Mouse (Mus musculus) kidney, adult 18-20 months (tissue): ENCODE measurements around the gene Olfml2a.

Experiments
- DNase-seq: peaks from one replicate; pipeline ENCODE4 v3.0.0; 2021

Gene Olfml2a

DNA sequence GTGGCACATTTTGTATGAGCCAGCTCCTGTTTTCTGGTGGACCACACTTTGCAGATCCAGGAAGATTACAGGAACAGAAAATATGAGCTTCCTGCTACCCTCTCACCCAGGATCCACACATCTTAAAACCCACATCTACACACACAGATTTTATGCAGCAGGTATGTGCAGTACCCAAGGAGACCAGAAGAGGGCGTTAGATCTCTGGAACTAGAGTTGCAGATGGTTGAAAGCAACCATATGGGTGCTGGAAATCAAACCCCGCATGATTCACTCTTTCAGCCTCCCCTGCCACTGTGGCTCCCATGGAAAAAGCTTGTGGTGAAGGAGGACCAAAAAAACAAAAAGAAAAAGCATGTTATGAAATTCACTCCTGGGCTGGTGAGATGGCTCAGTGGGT is 7.3 kb downstream of the Olfml2a start:
- no peak for DNase-seq

DNA sequence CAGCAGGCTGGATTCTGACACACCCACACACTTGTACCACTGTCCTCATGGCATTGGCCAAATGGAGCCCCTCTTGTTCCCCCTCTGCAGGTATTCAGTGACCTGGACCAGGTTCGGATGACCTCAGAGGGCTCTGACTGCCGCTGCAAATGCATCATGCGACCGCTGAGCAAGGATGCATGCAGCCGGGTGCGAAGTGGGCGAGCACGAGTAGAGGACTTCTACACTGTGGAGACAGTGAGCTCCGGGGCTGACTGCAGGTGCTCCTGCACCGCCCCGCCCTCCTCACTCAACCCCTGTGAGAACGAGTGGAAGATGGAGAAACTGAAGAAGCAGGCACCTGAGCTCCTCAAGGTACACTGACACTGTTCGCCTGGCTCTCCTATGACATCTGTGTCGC is 9.6 kb downstream of the Olfml2a start:
- no peak for DNase-seq

DNA sequence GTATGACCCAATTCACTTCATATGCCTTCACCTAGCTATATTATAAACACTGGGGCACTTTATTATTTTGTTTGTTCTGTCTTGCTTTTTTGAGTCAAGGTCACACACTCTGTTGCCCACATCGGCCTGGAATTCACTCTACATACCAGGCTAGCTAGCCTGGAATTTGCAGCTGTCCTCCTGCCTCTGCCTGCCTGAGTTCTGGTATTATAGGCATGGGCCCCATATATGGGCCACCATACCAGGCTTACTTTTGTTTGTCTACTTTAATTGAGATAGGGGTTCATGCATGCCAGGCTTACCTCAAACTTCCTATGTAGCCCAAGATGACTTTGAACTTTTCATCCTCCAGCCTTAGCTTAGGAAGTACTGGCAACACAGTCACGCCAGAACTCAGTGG is 10.1 kb downstream of the Olfml2a start:
- no peak for DNase-seq

DNA sequence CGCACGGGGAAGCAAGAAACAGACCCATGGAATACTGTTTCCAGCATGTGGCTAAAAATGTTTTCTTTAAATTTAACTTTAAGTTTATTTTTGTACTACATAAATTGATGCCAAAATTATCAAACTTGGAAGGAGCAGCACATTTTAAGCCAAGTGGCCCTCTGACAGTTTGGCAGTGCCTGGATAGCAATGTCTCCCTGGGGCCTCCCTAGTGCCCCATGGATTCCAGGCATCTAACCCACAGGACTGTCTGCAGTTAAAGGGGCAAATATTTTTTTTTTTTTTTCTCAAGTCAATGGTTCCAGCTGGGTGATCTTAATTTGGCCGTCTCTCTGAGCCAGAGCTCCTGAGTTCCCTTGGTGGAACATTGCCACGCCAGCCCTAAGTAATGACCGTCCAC is 11.4 kb downstream of the Olfml2a start:
- DNase-seq = no peak

DNA sequence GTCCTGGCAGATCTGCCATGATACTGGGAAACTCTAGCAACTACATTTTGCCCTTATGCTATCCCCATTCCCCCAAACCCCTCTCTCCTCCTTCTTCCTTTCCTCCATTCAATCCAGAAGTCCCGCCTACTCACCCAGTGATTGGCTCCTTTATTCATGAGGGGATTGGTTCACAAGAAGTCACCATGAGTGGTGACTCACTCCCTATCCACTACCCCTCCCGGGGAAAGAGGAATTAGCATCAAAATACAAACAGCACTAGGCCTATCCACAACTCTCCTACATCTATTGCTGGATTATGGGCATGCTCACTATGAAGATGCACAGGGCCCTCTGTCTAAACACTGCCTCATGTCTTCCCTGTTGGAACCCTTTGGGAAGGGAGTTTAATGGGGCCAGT is 12.2 kb downstream of the Olfml2a start:
- DNase-seq = no peak

DNA sequence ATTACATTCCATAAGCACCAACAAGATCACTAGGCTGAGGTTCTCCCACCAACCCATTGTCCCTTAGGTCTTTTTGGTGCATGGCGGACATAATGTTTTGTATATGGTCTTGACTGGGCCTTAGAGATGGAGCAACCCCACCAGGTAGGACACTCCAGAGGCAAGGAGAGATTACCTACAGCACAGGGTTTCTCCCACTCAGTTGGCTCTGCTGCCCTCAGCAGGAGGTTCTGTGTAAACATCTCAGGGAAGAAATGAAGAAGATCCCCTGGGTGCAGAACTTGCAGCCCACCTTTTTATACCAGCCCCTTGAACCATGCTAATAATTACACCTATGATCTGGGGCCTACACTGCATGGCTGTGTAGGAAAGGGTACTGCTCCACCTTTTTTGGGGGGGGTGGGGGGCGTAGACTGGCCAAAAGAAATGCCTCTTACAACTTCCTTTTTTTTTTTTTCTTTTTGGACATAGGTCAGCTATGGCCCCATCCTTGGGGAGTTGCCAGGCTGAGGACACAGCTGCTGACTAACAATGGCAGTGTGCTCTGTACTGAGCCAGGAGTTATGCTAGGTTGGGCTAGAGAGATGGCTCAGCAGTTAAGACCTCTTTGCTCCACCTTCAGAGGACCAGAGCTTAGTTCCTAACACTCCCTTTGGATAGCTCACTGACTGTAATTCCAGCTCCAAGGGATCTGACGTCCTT is 12.8 kb downstream of the Olfml2a start:
- DNase-seq = no peak

DNA sequence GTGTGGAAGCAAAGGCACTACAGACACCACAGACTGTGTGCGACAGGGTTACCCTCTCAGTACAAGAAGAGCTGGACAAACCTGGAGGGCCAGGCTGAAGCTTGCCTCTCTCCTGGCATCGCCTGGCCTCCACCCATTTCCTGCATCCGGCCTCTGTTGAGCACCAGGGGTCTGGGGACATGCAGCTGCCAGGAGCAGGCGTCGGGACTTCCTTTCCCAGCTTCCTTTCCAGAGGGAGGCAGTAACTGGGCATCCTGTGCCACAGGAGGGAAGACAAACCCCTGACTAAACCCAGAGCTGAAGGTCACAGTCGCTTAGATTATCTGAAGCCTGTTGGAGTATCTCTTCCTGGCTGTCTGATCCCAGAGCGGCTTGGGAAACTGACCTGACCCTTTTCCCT is 15.8 kb downstream of the Olfml2a start:
- DNase-seq = peak; percentile 15

DNA sequence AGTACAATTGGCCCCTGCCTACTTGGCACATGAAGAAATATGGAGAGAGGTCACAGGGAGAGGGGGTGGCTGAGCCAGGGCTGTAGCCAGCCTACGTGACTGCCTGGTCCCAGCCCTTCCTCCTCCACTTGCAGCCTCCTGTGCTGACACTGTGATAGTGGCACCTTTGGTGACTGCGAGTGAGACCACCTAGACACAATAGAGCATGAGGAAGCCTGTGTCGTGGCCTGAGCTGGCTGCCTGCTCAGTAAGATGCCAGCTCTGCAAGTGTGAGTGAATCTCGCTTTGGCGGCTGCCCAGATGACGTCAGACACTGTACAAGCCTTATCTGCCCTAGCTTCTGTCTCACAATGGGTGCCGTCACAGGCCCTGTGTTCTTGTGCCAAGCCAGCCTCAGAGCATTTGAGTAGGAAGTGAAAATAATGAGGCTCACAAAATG is 18.5 kb downstream of the Olfml2a start:
- peak; percentile 66 for DNase-seq

DNA sequence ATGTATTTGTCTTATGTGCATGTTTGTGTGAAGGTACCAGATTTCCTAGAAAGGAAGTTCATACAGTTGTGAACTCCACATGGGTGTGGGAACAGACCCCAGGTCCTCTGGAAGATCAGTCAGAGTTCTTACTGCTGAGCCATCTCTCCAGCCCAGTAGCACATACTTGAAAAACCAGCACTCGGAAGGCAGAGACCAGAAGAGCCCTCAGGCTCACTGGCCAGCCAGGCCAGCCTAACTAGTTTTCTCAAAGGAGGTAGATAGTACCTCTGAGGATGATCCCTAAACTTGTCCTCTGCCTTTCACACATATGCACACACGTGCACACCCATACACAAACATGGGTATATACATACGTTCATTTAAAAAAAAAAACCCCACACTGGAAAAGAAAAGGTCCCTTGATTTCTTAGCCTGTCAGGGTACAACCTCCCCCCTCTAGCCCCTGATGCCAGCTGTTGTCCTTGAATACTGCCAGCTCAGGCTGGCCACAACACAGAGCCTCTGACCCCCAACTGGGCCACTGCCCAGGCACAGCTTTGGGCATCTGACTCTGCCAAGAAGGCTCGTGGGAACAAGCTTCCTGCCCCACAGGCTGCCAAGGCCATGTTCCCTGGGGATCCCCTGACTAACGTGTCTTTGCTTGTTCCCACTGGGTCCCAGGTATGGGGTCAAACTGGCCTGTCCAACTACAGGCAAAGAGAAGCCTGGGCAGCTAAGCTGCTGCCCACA is 21.5 kb downstream of the Olfml2a start:
- DNase-seq = no peak

DNA sequence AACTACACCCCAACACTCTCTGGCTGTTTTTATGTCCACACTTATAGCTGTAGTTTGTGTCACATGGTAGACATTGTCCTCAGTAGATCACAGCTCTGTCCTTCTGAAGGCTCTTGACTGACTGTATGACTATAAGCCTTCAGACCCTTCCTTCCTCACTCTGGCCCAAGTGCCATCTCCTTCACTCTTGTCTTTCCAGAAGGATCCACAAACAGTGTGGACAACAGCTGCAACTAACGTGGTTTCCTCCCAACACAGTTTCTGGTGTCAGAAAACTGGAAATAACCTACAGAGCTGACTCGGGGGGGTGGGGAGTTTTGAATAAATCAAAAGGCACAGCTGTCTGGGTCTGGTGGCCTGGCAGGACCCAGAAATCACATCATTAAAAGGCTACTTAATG is 24.3 kb downstream of the Olfml2a start:
- no peak for DNase-seq

DNA sequence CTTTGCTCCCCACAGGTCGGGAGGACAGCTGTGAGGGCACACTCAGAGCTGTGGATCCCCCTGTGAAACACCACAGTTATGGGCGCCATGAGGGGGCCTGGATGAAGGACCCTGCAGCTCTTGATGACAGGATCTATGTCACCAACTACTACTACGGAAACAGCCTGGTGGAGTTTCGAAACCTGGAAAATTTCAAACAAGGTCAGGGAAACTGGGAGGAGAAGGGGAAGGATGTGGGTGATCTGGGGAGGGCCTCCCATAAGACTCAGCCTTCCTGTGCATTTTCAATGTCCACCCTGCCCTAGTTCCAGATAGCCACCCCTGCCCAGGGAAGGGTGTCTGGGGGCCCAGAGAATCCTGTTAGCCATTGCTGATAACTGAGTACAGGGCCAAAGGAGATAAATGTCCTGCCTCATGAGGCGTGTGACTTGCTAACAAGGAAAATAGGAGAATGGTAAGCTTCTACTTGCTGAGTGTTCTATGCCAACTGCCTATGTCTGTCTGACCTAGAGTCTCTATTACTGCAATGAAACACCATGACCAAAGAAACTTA is 26.0 kb downstream of the Olfml2a start:
- no peak for DNase-seq

DNA sequence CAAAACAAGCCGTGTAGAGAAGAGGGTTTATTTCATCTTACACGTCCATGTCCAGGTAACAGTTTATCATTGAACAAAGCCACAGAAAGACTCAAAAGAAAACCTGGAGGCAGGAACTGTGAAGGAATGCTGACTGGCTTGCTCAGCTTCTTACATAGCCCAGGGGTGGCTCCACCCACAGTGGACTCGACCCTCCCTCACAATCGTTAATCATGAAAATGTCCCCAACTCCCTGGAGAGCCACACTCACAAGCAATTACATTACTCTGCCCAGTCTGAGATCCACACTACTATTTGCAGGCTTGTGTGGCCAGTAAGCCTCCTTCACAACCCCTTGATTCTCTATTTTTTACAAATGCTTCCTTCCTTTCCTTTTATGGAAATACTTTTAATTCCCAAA is 32.4 kb downstream of the Olfml2a start:
- no peak for DNase-seq

DNA sequence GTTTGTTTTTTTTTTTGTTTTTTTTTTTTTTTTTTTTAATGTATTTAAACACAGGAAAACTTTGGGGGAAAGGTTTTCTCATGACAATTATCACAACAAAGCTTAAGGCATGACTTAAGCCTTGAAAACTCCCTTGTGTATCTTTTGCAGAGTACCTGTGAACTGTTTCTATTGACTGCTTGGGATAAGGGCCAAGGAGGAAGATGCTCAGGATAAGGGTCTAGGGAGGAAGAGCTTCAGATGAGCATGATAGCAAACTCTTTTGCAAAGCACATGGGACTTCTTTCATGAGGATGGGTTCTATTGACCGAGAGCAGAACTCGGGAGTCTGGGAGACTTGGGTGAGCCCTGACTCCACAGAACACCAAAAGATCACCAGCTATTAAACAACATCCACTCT is 37.9 kb downstream of the Olfml2a start:
- DNase-seq = no peak

DNA sequence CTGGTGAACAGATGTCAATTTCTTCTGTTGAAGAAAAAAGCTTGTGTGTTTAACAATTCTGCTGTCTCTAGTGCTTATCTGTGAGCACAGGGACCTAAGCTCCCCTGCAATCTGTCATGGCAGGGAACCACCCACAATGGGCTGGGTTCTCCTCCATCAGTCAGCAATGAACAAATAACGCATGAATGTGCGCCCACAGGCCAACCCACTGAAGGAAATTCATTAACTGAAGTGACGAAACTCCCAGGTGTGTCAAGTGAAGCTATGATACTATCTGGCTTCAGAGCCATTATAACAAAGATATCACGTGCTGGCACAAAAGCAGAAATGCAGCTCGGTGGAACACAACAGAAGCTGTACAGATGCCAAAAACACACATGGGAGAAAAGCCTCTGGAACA is 38.3 kb downstream of the Olfml2a start:
- no peak for DNase-seq

DNA sequence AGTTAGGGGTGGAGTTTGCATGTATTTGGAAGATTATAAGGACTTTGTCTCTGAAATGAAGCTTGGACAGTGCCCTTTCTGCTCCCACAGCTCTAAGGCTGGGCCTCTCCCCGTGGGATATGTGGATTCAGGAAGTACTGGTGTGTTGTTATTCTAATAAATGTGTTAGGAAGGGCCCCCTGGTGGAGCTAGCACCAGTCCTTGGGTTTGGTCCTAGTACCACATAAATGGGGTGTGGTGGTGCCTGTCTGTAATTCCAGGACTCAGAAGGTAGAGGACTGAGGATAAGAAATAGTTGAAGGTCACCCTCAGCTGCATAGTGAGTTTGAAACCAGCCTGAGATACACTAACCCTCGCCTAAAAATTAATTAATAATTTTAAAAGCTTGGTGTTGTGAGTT is 41.4 kb downstream of the Olfml2a start:
- no peak for DNase-seq

DNA sequence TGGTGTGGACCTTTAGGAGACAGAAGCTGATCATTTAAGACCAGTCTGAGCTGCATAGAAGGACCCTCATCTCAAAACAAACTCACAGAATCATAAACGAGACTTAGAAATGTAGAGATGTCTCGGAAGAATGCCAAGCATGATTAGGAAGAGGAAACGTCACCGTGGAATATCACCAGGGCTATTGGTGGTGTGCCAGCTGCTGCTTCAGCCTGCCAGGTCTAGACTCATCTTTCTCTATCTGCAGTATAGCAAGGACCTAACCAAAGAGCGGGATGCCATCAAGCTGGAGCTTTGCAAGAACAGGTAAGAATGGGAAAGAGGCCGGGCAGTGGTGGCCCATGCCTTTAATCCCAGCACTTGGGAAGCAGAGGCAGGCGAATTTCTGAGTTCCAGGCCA is 41.9 kb downstream of the Olfml2a start:
- DNase-seq = no peak

DNA sequence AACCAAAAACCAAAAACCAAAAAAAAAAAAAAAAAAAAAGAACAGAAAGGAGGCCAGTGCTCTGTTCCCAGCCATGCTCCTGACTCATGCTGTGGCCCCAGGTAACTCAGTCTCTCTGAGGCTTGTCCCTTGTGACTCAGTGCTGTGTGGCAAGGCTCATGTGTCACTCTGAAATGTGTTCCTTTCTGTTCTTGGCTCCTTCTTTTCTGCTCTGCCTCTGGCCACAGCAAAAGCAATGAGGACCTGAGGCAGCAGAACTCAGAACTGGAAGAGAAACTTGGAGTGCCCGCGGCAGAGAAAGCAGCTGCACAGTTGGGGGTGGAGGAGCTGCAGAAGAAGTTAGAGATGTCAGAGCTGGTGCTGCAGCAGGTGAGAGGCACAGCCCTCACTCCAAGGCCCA is 42.4 kb downstream of the Olfml2a start:
- no peak for DNase-seq

DNA sequence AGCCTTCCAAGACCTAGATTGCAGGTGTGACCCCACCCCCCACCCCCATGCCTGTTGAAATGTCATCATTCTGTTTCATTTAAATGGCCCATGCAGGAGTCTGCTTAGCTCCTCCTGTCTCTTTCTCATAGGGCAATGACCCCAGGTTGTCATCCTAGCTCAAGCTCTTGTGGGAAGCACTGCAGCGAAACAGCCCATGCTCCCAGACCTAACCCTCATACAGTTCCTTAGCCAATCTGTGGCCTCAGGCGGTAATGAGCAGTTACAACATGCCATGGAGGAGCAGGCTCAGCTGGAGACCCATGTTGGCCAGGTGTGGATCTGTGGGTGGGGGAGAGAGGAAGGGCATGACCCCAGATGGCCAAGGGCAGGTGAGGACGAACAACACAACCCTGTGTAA is 43.4 kb downstream of the Olfml2a start:
- DNase-seq = no peak

DNA sequence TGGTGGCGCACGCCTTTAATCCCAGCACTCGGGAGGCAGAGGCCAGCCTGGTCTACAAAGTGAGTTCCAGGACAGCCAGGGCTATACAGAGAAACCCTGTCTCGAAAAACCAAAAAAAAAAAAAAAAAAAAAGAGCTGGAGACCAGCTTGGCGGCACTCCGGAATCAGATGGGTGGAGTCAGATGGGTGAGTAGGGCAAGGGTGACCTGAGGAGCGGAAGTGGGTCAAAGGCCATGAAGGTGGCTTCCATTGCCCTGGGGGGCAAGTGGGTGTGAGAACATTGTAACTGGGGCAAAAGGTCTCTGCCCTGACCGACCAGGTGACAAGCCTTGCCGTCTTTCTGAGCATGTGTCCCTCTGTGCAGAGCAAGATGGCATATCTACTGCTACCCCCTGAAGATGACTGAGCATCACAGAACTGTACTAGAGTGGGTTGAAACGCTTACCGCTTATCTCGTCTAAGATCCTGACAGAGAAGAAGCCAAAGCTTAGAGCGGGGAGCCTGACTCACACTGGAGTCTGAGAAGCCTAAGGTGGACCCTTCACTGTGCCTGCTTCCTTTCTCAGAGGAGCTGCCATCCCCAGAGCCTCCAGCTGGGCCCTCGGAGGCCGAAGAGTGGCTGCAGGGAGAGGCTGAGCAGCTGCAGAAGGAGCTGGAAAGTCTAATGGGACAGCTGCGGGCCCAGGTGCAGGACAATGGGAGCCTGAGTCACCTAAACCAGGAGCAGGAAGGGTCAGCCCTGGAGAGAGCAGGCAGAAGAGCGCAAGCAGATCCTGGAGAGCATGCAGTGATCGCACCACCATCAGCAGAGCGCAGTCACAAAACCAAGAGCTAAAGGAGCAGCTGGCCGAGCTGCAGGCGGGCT is 44.4 kb downstream of the Olfml2a start:
- DNase-seq = no peak

DNA sequence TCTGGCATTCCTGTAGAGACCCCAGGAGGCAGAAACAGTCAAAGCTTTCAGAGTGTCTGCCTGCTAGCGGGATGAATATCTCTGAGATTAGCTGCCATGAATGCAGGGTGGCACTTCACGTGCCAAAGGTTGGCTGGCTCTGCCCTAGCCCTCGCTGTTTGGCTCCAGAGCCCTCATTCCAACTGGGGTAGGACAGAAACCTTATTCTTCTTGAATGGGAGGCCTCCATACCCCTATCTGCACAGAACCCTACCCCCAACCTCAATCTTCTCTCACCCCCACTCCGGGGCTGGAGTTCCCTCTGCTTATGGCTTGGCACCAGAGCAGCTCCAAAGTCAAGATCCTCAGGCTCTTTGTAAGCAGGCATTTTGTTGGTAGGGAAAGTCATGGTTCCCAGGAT is 46.1 kb downstream of the Olfml2a start:
- no peak for DNase-seq

DNA sequence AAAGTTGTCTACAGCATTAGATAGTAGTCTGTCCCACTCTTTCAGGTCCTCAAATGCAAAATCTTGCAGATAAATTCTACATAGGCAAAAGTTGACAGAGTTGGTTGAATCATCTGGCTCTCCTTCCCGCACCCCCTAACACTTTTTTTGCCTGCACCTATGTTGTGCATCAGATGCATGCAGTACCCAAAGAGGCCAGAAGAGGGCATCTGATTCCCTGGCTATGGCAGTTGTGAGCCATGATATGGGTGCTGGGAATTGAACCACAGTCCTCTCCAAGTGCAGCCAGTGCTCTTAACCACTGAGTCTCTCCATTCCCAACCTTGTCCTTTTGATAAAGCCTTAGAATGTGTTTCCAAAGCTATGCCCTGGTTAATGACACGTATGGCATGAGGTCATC is 51.7 kb downstream of the Olfml2a start:
- no peak for DNase-seq

DNA sequence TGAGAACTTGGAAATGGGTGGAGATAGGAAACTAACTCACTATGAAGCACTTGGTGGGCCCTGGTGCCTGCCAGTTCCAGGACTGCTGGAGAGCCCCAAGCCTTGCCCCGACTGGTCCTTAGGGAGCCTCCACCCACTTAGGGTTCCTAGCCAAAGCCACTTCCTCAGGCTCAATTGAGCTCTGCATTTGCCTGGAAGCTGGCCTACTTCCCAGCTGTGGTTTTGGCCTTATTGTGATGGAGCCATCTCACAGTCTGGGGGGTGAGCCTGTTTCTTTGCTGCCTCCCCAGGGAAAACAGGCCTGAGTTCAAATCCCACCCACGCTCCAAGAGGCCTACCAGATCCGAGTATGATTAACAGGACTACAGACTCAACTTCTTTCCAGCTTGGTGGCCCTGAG is 54.8 kb downstream of the Olfml2a start:
- no peak for DNase-seq

DNA sequence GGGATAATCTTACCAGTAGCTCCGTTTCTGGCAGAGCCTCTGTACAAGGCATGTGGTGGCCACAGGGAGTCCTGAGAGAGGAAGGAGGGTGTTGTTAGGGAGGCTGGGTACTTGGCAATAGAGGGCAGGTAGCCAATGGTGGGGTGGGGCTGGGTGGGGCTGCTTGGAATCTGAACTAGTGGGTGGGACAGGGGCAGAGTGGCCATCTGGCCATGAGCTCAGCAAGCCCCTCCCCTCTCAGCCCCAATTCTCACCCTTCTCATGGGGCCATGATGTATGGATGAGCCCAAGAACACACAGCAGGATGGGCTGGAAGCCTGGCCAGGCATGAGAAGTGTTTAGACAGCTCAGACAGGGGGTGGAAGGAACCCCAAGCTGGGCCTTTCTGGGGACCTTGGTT is 55.6 kb downstream of the Olfml2a start:
- DNase-seq = no peak
